ENCODE assay signal across 23 mouse cellular contexts in genomic region chr12:3877376-3877775, GRCm38 (mm10).
A peak's percentile ranks its signal among the peaks of the same experiment; 100 is the strongest.
DNase-seq lines count a peak whose midpoint lies in the region; ATAC-seq and TF ChIP-seq lines count a peak whose summit lies in the region.
"Had no signal": no experiment of that assay in that cellular context is flagged by ENCODE, and none has a peak within 500 bp of the region (broad histone marks: within the 10 kb centered on the region; RNA-seq: fewer than 3 reads in every experiment).

No protein-coding gene starts in this region.

- TF ChIP-seq CTCF in E14TG2a.4 (conservative IDR thresholded peaks at IDR 0.05; ENCODE audit: low read length): no peak

- H3K9ac ChIP-seq in forebrain, embryonic 11.5 days (ENCODE audit: low read length): no peak overlapping the region
- no peak overlapping the region for H3K9ac ChIP-seq in forebrain, embryonic 15.5 days (replicated peaks)
- H3K9ac ChIP-seq in ES-E14 (ENCODE audit: insufficient read depth, low read depth, low read length, poor library complexity, severe bottlenecking): no peak overlapping the region
- H3K9ac ChIP-seq: embryonic facial prominence, embryonic 12.5 days; forebrain, embryonic 12.5 days; forebrain, postnatal 0 days had no signal

- WGBS in forebrain, embryonic 11.5 days: 79% methylated on average over 4 of the region's 4 CpGs
- 88% methylated on average over 4 of the region's 4 CpGs for WGBS in forebrain, embryonic 15.5 days

- no peak overlapping the region for H3K4me3 ChIP-seq in forebrain, embryonic 11.5 days (ENCODE audit: low read depth, low read length)
- no peak overlapping the region for H3K4me3 ChIP-seq in forebrain, embryonic 15.5 days
- peak overlapping the region; percentile 27 for H3K4me3 ChIP-seq in E14TG2a.4 (replicated peaks; ENCODE audit: low read length)
- H3K4me3 ChIP-seq in ES-E14 (ENCODE audit: insufficient read depth in 1 of 2, low read depth in 1 of 2, low read length in 2 of 2, poor library complexity in 1 of 2, severe bottlenecking in 1 of 2): no peak overlapping the region
- H3K4me3 ChIP-seq: embryonic facial prominence, embryonic 10.5 days; embryonic facial prominence, embryonic 12.5 days; forebrain, embryonic 12.5 days had no signal

- in situ Hi-C loops in ES-E14 (cut with MboI; ENCODE audit: low sequenced_read_pairs in 2 of 2, unreplicated experiment in 2 of 2): no loop called here

- no peak for ATAC-seq in forebrain, embryonic 11.5 days (replicated peaks; ENCODE audit: low FRiP score)
- ATAC-seq in forebrain, embryonic 15.5 days (replicated peaks): no peak
- ATAC-seq: CD4-positive, CD25-positive, alpha-beta regulatory T cell, adult 4 months; forebrain, embryonic 14.5 days; forebrain, postnatal 0 days had no signal

- no peak overlapping the region for H3K4me2 ChIP-seq in forebrain, embryonic 11.5 days (ENCODE audit: low read depth, low read length, severe bottlenecking)
- H3K4me2 ChIP-seq in forebrain, embryonic 15.5 days (replicated peaks): no peak overlapping the region
- H3K4me2 ChIP-seq: embryonic facial prominence, embryonic 12.5 days; forebrain, embryonic 12.5 days had no signal

- H3K9me3 ChIP-seq in forebrain, embryonic 11.5 days (ENCODE audit: control insufficient read depth, low read length): no peaks in the 10 kb centered on the region
- H3K9me3 ChIP-seq in forebrain, embryonic 15.5 days: no peaks in the 10 kb centered on the region
- H3K9me3 ChIP-seq in E14TG2a.4 (ENCODE audit: low read length): no peaks in the 10 kb centered on the region
- H3K9me3 ChIP-seq in ES-E14 (ENCODE audit: control insufficient read depth, insufficient read depth, low read depth, low read length): no peaks in the 10 kb centered on the region
- H3K9me3 ChIP-seq: embryonic facial prominence, embryonic 10.5 days; embryonic facial prominence, embryonic 12.5 days; forebrain, embryonic 12.5 days had no signal

- DNase-seq in forebrain, embryonic 11.5 days (ENCODE audit: low spot score): peak; percentile 41
- DNase-seq in ES-E14 (ENCODE audit: low read depth, low spot score) (no peak), ZHBTc4 (ENCODE audit: low read depth, low spot score) (peak; percentile 50)
- no peak for DNase-seq in cerebellum, postnatal 25 days
- DNase-seq in gastrocnemius, adult 18-20 months (ENCODE audit: low spot score): no peak
- DNase-seq: adrenal gland, adult 2 months; adrenal gland, postnatal 10 days; adrenal gland, postnatal 25 days; B cell, adult 2 months; cerebellum, adult 11 months; cerebellum, adult 18-20 months; cerebellum, adult 8-10 months; cerebellum, adult 9-11 months; cerebellum, postnatal 14 days; forebrain, postnatal 0 days had no signal

- no peak overlapping the region for H3K27ac ChIP-seq in forebrain, embryonic 11.5 days (ENCODE audit: low read depth, low read length)
- no peak overlapping the region for H3K27ac ChIP-seq in forebrain, embryonic 15.5 days (replicated peaks)
- H3K27ac ChIP-seq in ES-E14 (ENCODE audit: insufficient read depth, low read depth, low read length, poor library complexity, severe bottlenecking): peak overlapping the region; percentile 54; the same call in 1 of the 2 replicates
- H3K27ac ChIP-seq: embryonic facial prominence, embryonic 10.5 days; embryonic facial prominence, embryonic 12.5 days; forebrain, embryonic 12.5 days had no signal

- H3K36me3 ChIP-seq in forebrain, embryonic 11.5 days (ENCODE audit: control insufficient read depth, insufficient read depth, low read length): no peaks in the 10 kb centered on the region; the same call in 1 of the 2 replicates
- no peaks in the 10 kb centered on the region; the same call in 1 of the 2 replicates for H3K36me3 ChIP-seq in forebrain, embryonic 15.5 days
- H3K36me3 ChIP-seq in E14TG2a.4 (ENCODE audit: insufficient read depth, low read length) (no peaks in the 10 kb centered on the region), ES-E14 (ENCODE audit: control insufficient read depth, insufficient read depth, low read length, poor library complexity, severe bottlenecking) (no peaks in the 10 kb centered on the region)

- H3K4me1 ChIP-seq in forebrain, embryonic 11.5 days (replicated peaks; ENCODE audit: control insufficient read depth, insufficient read depth, low read length): no peaks in the 10 kb centered on the region; the same call in 1 of the 2 replicates
- H3K4me1 ChIP-seq in forebrain, embryonic 15.5 days: no peaks in the 10 kb centered on the region
- peaks cover 92% of the 10 kb centered on the region for H3K4me1 ChIP-seq in E14TG2a.4 (replicated peaks; ENCODE audit: low read depth, low read length)
- peaks cover 4 to 36% of the 10 kb centered on the region in 2 experiments for H3K4me1 ChIP-seq in ES-E14 (ENCODE audit: control insufficient read depth in 2 of 2, insufficient read depth in 2 of 2, low read length in 2 of 2, poor library complexity in 1 of 2)
- H3K4me1 ChIP-seq: forebrain, embryonic 12.5 days had no signal

- H3K27me3 ChIP-seq in forebrain, embryonic 11.5 days (ENCODE audit: control insufficient read depth, insufficient read depth, low read length): no peaks in the 10 kb centered on the region
- H3K27me3 ChIP-seq in forebrain, embryonic 15.5 days: no peaks in the 10 kb centered on the region
- no peaks in the 10 kb centered on the region for H3K27me3 ChIP-seq in E14TG2a.4 (ENCODE audit: insufficient read depth, low read length)
- H3K27me3 ChIP-seq: CH12.LX; embryonic facial prominence, embryonic 12.5 days; forebrain, embryonic 12.5 days had no signal

TF ChIP-seq in ES-E14, 5 proteins besides CTCF, POLR2A, EP300 and RAD21:
- TF ChIP-seq HCFC1 (IDR thresholded peaks at IDR 0.05; ENCODE audit: borderline replicate concordance, insufficient read depth, low read length) (no peak), CHD2 (IDR thresholded peaks at IDR 0.05; ENCODE audit: low read depth, low read length) (no peak), ZC3H11A (IDR thresholded peaks at IDR 0.05; ENCODE audit: borderline replicate concordance, low read depth, low read length) (no peak), ZNF384 (IDR thresholded peaks at IDR 0.05; ENCODE audit: low read depth, low read length) (no peak), MAFK (IDR thresholded peaks at IDR 0.05; ENCODE audit: insufficient read depth, low read depth, low read length) (no peak)
TF ChIP-seq in ES-E14: peak in this region for 0.

Comparison
In these comparisons a context has a peak if more than half of its experiments do, and no peak if none do; other contexts are left out.
1. DNase-seq: peak in forebrain, embryonic 11.5 days (single experiment) and ZHBTc4 (single experiment); none in ES-E14 (single experiment), cerebellum, postnatal 25 days (0 of 2) and gastrocnemius, adult 18-20 months (single experiment).